Mouse (Mus musculus) right cerebral cortex, postnatal 36 days (tissue): ENCODE results near the gene Zfp69.
A peak's percentile ranks its signal among the peaks of the same experiment; 100 is the strongest.

Experiments used
- DNase-seq, 2 experiments: peaks; one replicate each; pipeline ENCODE4 v3.0.0; 2022; ENCODE audit warnings: low spot score in 2 of 2, mixed read lengths in 1 of 2

The Zfp69 gene

DNA sequence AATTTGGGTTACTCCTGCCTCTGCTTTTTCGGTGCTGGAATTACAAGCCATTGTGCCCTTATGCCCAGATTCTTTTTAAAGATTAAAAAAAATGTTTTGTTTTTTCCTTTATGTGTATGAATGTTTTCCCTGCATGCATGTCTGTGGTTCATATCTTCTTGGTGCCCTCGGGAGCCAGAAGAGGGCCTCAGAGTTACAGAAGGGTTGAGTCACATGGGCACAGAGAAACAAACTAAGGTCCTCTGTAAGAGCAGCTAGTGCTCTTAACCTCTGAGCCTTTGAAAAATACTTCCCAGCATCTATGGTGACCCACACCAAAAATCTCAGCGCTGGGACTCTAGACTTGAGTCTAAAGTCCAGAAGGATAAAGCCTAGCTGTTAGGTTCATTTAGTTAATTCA is 26.1 kb downstream of the Zfp69 start:
- peak in 1 of 2 experiments; percentile 15 for DNase-seq

DNA sequence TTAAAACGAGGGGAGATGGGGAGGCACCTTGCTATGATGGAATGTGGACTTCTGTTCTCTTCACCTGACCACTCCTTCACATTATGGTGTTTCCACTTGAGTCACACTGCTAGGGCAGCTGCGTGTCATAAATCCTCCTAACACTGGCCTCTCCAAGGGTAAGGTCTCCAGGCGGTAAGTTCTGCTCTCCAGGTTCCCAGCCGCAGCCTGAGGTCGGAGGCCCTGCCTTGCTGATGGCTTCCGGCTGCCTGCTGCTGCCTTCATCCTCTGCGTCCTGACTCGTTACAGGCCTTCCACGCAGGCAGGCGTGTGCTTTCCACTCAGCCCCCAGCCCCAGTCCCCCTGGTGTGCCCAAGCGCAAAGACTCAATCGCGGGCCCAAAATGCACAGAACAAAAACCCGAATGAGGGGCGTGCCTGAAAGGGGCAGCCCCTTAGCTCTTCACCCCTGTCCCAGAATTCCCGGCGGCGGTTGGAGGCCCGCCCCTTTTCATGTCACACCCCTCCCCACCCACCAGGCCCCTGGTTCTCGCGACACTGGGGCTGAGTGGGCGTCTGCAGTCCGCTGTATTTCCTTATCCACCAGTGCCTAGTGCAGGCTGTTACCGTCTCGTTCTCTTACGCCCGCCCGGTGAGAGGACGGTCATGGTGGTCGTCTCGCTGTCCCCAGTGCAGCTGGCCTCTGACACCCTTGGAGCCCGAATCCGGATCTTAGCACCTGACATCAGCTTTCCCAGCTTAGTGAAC is 26.8 kb downstream of the Zfp69 start, which contains the start of gene Exo5:
Exo5 (minus strand) TSS at position 464 of the 746 bp plus-strand sequence.
- peak; percentile 81 to 83 for DNase-seq

DNA sequence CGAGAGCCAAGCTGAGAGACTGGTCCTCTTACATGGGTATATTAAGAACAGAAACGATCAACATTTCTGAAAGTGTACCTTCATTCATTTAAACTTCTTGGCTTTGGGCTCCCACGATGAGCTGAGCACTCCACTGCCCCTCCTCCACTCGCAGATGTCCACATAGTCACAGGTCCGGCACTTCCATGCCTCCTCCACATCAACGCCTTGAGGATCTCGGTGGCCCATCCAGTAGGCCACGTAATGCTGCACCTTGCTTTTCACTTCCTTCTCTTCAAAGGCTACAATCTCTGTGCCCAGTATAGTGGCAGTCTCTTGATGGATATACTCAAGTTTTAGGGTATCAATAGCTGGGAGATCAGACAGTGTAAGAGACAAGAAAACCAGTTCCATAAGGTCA is 30.0 kb downstream of the Zfp69 start:
- DNase-seq: no peak

DNA sequence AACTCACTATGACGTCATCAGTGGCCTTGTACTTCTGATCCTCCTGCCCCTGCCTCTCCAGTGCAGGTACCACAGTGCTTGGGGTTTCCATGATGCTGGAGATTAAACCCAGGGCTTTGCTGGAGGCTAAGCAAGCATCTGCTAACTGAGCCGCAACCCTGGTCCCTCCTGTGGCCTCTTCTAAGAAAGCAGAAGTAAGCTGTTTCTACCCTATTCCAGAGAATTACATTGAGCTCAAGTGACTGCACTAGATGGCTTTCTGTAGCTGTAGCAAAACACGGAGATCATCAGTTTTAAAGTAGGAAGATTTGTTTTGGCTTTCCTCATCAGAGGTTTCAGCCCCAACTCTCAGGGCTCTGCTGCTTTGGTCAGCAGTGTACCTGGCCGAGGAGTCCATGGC is 37.0 kb downstream of the Zfp69 start:
- no peak for DNase-seq

DNA sequence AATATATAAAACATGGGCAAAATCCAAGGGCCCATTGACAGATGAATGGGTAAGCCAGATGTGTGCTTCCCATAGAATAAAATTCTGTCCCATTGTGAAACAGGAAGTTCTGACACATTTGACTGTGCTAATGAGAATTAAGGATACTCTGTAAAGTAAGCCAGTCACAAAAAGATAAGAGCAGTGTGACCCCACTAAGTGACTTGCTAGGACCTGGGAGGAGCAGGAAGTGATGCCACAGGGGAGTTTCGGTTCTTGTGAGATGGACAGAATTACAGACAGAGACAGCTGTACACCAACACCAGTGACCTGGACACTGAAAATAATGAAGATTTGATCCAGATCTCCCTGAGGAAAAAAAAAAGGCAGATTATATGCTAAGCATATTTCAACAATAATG is 37.6 kb downstream of the Zfp69 start:
- no peak for DNase-seq

DNA sequence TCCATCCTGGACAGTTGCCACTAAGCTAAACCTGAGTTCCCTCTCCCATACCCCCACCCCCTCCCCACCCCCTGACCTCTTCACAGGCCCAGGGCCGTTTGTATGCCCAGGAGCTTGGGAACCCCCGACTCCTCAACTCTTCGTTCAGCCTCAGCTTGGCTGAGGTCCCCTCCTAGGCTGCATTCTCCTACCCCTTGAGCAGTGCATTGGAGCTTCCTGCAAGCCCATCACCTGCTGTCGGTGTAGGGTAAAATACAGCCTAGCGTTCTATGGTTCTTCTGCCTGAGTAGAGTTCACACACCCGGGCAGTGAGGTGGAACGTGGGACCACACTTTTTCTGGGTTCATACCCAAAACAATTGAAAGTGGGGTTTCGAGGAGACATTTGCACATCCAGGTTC is 38.1 kb downstream of the Zfp69 start:
- no peak for DNase-seq

DNA sequence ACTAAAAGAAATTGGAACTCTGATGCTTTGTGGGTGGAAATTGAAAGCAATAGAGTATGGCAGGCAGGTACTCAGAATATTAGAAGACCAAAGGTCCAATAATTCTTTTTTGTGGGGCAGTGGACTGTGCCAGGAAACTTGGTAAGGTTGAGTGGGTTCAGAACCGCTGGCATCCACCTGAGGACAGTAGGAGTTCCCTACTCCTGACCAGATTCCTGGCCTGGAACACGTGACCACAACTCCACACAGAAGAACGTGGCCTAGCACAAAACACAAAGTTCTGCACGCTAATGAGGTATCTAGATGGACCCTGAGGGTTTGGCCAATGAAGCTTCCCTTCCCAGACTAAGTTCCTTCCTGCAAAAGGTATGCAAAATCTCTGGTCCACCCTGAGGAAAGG is 38.6 kb downstream of the Zfp69 start:
- no peak for DNase-seq

DNA sequence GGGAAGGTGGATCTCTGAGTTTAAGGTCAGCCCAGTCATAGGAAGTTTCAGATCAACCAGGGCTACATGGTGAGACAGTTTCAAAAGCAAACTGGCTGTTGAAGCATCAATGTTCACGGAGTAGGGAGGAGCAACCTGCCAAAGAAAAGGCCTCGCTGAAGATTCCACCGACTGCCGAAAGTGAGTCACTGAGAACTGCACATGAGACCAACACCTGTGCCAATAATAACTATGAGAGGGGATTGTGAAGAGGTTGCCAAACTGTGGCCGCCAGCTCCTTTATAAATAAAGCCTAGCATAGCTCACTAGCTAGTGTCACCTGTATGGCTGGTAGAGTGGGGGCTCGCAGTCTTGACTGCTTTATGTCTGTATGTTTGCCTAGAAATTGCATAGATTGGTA is 40.4 kb downstream of the Zfp69 start:
- DNase-seq: no peak

DNA sequence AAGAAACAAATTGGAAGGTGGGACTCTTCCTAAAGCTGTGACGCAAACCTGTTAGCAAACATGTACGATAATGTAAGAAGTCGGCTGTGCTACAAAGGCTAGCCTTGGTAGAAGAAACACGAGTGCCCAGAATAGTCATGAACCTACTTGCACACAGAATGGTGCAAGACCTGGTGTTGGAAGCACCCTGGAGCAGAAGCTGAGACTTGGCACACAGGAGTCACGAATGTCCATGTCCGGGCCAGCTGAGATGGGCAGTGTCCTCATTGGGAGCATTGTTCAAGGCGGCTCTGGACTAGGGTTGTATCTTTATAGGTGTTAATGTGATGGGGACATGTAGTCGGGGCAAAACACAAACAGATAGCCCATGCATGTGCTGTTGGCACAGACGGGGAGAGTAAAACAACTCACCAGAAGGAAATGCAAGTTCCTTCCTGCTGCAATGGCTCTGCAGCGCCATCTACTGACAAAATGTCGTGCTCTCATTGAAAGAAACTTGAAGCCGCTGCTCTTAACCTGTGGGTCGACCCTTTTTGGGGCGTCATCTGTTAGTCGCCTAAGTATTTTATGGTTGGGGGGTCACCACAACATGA is 41.8 kb downstream of the Zfp69 start:
- DNase-seq: peak in 1 of 2 experiments; percentile 22

DNA sequence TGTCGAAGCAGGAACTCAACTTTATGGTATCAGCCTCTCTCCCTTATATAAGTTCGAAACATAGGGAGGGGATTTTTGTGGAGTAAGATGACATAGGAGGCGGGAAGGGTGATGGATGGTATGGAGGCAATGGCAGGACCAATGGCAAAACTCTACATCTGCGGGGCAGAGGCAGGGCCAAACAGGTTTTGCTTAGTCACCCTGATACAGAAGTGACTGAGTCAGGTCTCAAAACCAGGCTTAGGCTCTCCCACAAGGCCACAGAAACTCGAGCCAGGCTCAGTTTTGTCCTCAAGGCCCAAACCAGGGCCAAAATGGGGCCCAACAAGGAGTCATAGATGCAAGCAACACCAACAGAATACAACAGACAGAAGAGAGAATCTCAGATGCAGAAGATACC is 45.9 kb downstream of the Zfp69 start:
- no peak for DNase-seq

DNA sequence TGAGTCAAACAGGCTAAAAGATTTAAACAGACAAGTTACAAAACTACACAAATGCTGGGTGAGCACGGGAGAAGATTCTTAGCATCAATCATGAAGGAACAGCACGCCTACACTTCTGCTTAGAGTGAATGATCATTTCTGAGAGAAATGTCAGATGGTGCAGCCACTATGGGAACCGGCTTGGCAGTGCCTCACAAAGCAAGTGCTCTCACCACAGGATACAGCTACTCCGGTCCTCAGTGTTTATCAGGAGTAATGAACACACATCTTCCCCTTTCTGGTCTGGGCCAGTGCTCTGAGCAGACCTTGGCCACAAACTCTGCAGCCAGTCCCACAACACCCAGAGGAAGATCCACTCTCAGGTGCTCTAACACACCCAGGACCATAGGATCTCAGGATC is 47.0 kb downstream of the Zfp69 start:
- no peak for DNase-seq

DNA sequence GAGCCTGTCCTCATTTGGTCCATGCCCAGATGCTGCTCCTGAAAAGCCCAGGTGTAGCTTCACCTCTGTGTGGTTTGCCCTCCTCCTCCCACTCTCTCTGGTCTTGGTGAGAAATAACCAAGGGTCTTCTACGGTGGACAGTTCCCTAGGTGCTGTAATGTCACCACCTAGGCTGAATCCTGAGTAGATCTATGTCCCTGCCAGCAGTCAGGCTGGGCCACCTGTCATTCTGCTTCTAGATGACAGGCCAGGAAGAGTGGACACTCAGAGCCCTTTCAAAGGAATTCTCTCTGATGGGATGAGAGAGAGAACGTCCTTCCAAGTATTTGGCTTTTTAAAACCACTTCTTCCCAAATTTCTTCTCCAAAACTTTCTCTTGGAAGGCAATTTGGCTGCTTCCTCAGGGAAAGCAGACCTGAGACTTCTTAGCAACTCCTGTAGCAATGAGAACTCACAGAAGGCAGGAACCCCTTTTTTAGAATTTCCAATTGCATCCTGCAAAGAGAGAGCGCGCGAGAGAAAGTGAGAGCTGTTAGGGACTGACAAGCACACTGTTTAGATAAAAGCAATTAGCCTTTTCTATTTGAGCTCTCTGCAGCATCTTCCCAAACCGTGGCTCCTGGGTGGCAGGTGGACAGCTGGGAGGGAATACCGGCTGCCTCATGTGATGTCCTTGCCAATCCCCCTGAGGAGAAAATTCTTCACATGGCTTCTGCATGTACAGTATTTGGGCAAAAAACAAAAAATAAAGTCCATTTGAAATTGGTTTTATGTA is 55.5 kb downstream of the Zfp69 start:
- no peak for DNase-seq

DNA sequence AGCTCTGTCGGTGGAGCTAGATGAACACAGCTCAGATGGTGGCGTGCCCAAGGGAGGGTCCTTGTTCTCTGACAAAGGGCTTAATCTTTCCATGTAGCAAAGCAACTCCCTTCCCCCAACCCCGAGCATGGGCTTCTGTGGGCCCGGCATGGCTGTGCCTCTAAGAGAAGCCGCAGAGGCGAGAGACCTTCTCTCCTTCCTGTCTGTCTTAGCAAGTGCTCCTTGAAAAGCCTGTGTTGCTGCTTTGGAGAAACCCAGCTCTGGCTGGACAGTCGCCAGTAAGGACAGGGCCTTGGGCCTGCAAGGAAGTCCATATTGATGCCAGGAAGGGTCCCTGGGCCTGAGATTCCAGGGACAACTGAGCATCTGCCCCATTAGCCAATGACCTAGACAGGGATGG is 56.3 kb downstream of the Zfp69 start:
- no peak for DNase-seq

DNA sequence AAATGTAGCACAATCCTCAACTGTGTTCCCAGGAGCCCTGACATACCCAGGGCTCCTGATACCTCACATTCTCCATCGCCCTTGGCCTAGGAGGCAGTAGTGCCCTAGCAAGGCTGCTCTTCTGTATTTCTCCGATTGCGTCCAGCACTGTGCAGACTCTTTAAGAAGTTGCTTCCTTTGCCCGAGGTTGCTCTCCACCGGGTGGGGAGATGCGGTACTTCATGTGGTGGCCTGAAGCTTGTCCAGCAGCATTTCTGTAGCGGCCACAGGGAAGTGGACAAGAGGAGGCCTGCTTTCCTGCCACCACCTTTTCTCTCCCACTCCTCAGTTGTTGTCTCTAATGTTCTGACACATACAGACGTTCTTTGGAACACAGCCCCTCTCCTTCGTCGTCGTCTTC is 56.9 kb downstream of the Zfp69 start:
- DNase-seq: no peak

DNA sequence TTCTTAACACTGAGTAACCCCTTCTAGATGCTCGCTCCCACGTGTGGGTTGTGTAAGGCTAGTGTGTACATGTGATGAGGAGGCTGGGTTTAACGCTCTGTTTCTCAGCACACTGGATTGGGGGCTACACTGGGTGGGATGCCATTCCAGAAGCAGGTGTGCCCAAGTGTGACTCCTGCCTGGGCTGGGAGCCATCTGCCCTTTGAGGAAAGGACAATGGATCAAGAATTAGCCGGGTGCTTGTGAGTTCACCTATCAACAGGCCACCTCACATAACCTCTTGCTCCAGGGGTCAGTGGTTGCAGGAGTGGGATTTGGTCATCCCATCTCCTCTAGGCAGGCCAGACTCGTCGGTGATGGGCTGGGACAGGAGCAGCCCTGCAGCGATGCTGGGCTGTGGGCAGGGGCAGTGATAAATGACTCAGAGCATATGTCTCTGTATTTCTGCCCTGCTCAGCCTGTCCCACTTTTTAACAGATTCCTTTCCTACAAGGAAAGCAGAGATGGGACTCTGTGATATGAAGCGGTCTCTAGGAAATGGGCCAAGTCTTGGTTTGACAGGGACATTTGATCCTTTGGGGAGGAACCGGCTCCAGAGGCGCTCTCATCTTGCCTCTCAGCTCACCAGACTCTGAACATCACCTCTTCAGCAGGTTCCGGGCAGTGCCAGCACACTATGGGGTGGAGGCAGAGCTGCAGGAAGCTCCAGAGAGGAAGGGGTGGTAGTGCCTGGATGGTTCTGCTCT is 57.7 kb downstream of the Zfp69 start:
- DNase-seq: no peak

DNA sequence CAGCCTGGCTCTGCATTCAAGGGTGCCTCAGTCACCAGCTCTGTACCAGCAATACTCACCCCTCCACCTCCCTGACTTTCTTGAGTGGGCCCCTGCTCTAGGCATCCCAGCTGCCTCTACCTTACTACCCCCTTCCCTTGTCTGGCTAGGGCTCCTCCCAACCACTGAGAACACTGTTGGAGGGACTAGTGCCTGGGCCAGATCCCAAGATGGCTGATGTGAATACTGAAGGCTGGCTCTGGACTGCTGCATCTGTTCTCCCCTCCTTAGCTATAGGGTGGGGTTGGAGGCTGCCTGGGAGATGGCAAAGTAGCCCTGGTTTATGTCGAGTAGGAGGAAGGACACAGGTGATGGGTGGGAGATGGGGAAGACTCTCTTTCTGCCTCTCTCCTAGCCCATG is 59.0 kb downstream of the Zfp69 start:
- no peak for DNase-seq

DNA sequence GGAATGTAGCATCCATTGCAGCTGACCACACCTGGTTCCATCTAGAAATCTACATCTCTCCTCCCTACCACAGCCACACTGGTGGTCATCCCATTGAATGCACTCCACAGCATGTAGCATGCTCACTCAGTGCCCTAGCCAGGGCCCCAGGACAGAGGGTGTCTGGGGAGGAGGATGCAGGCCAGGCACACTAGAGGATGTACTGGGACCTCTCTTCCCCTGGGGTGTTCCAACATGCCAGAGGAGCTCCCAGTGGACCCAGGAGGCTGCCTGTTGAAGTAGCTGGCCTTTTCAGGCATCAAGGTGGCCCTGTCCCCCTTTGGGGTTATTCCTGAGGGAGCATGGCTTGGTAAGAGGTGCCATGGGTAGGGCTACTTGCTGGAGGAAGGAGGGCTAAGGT is 59.5 kb downstream of the Zfp69 start:
- no peak for DNase-seq

DNA sequence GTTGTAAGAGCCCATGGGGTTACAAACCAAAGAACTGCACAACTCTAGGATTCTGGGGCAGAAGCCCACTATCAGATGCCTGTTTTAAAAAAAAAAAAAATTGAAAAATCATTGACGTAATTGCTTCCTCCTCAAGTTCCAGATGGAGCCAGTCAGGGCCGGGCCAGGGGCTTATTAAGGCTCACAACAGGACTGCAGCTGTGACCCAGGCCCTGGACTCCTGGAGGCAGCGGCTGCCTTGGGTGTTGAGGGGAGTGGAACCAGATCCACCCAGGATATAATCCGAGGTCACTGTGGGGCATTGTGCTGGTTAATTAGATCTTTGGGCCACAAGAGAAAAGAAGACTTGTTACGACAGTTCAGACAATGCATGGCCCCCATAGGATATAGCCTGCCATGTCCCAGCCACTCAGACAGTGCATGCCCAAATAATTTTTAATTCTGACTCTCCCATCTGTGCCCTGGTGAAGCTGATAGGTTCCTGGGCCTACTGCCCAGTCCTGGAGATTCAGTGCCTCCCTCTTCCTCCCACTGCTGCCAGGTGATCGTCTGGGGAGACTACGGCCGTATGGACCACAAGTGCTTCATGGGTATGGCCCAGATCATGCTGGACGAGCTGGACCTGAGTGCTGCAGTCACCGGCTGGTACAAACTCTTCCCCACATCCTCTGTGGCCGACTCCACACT is 60.6 kb downstream of the Zfp69 start:
- DNase-seq: no peak

DNA sequence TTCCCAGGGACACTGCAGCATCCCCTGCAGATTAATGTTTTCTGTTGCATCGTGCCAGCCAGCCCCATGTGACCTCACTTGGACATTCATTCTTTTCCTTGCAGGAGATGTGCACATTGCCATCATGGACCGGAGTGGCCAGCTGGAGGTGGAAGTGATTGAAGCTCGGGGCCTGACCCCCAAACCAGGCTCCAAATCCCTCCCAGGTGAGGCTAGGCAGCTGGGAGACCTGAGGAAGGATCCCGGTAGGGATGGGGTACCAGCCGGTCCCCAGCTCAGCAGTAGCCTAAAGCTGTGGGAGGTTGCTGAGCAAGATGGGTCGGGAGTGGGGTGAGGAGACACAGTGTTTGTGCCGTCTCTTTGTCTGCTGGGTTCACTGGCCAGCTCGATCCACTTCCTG is 62.6 kb downstream of the Zfp69 start:
- no peak for DNase-seq

DNA sequence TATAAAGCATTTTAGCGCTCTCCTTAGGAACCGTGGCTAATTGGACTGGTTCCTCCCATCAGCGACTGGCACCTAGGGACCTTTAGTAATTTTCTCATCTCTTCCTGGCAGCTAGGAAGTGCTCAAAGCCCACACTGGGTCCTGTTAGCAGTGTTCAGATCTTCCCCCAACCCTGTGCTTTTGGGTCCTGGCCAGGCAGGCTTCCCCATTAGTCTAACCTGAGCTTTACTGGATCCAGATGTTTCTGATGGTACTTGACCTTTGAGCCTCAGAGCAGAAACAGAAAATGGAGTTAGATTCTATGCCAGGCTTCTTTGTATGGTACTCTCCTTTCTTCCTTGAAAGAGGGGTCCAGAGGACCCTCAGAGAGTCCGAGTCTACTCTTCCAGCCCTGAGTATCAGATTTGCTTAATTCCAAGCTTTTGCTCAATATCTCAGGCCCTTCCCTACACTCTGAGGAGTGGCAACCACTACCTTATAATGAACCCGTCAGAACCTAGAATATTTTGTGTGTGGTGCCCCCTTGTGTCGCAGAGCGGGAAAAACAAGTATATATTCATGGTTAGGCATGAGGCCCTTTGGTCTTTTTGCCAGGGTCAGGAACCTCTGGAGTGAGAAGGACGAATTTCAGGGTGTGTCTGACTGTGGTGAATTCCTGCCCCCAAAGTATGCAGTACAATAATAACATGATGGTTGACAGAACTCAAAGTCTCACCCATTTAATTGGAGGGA is 64.0 kb downstream of the Zfp69 start:
- peak in 1 of 2 experiments; percentile 29 for DNase-seq

DNA sequence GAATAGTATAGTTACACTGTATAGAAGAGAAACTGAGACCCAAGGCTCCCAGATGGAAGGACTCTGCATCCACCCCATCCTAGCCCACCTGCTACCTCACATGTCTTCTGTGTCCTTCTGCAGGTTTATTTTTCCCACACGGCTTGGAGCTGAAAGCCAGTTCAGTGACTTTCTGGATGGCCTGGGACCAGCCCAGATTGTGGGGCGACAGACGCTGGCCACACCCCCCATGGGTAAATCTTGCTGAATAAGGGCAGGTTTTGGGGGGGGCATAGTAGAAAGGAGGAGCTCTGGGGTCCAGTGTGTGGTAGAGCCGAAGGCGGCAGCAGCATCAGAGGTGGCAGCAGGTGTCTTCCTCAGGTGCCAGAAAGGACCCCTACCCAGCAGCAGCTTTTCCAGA is 64.7 kb downstream of the Zfp69 start:
- DNase-seq: no peak
